Mouse (Mus musculus) brain, adult 10 weeks (tissue): ENCODE data around the gene Zfp72. TPM values are rescaled to one million over a fixed set of nuclear protein-coding genes. Genes with fewer than 3 reads are reported as not detected.

Source experiments
- polyA plus RNA-seq: library from polyadenylated mRNA; stranded (reverse); fragments of 350-450 nt; fragmentation: Illumina TruSeq; extraction: RNeasy Lipid Tissue Mini Kit (QIAGEN cat#74804); gene quantifications from one replicate; pipeline ENCODE4 v1.2.3, GENCODE M21; 2015; ENCODE audit warnings: low read depth, low replicate concordance

Zfp72 gene
- 6.5 TPM for polyA plus RNA-seq

GRCm38 (mm10) chr13:74390371-74390990, at the start of gene Zfp72:
Gene Zfp72, minus strand, starts transcription at chr13:74390836.

DNA sequence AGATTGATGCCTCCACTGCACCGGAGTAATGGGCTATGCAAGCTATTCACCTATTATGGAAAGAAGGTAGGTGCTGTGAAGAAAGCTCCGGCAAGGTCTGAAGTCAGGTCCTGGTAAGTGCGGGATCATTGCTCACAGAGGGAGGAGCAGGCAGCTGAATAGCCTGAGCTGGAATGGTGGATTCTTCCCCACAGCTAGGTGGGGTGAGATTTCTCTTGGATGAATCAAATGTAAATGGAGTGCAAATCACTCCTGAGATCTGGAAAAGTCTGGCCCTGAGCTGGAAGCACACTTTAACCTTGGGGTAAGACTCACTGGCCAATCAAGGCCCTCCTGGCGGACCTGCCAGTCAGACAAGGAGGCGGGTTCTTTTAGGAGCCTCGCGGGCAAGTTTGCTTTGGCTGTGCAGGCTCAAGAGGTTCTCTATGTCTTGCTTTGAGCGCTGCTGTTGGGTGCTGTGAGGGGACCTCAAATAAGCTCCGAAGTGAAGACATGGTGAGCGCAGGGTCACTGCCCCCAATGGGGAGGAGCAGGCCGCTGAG, 8.7 kb upstream of the Zfp72 start, which contains the start of gene Ftl1-ps1:
Ftl1-ps1 (plus strand) TSS at position 397 of the 542 bp plus-strand sequence.

GRCm38 (mm10) chr13:74363859-74364235, 26.8 kb downstream of the Zfp72 start, which contains the start of gene Lrrc14b:
Gene Lrrc14b, minus strand, starts transcription at chr13:74364005.

GRCm38 (mm10) chr13:74349566-74350434, 40.8 kb downstream of the Zfp72 start, which contains the start of the genes Sdha and Ccdc127:
Gene Sdha, minus strand, starts transcription at chr13:74350280.
Gene Ccdc127, plus strand, starts transcription at chr13:74350309.

Other genes starting within 250 kb of the Zfp72 start
- 55.4 TPM for gene Exoc3, start 182.1 kb downstream of the Zfp72 start, polyA plus RNA-seq
- 0.28 TPM for gene Ahrr, start 98.5 kb downstream of the Zfp72 start, polyA plus RNA-seq
- 161 TPM for gene Pdcd6, start 73.3 kb downstream of the Zfp72 start, polyA plus RNA-seq
- gene Sdha, start 40.6 kb downstream of the Zfp72 start, polyA plus RNA-seq = 309 TPM
- 68.4 TPM for gene Ccdc127, start 40.5 kb downstream of the Zfp72 start, polyA plus RNA-seq
- gene Lrrc14b, start 26.8 kb downstream of the Zfp72 start, polyA plus RNA-seq = 0.52 TPM
- gene Ftl1-ps1, start 8.9 kb upstream of the Zfp72 start, polyA plus RNA-seq = 8.5 TPM
- gene Zfp825, start 103.2 kb upstream of the Zfp72 start, polyA plus RNA-seq = 16.0 TPM
- gene Erap1, start 248.7 kb upstream of the Zfp72 start, polyA plus RNA-seq = 6.7 TPM